Mouse (Mus musculus): ENCODE results near the gene Gm21119.
"Not testable (repeated sequence)": the region's sequence is repeated elsewhere in the genome, so short reads cannot be mapped to it uniquely, and the experiment has no call there.

- not testable (repeated sequence) for TF ChIP-seq CTCF (IDR thresholded peaks at IDR 0.05; ENCODE audit: borderline replicate concordance, control insufficient read depth, extremely low read depth, insufficient read depth, low read length, poor library complexity); POLR2A (IDR thresholded peaks at IDR 0.05; ENCODE audit: control insufficient read depth, extremely low read depth, insufficient read depth, low read length, poor library complexity)
Measured at GRCm38 (mm10) chr8:20581081-20581480, 33.6 kb upstream of the Gm21119 start.
